Mouse (Mus musculus): Measurements from ENCODE around the gene Ndufb10. TPM values are rescaled to one million over a fixed set of nuclear protein-coding genes. Genes with fewer than 3 reads are reported as not detected.

Ndufb10 gene
- polyA plus RNA-seq, 1 experiment: 91.1 TPM

- Histone ChIP-seq H3K27ac (ENCODE audit: insufficient read depth, low read length) (no peak overlapping the region), H3K4me1 (ENCODE audit: control insufficient read depth, insufficient read depth, insufficient read length) (peaks cover 17% of the 10 kb centered on the region), H3K27me3 (ENCODE audit: control insufficient read depth, insufficient read depth, low read length) (peaks cover 16% of the 10 kb centered on the region), H3K4me3 (ENCODE audit: extremely low read depth, insufficient read depth, insufficient read length) (peak overlapping the region; percentile 65), H3K36me3 (ENCODE audit: control insufficient read depth, insufficient read depth, low read length) (no peaks in the 10 kb centered on the region)
- under 1% methylated on average over 25 of the region's 25 CpGs for WGBS
- TF ChIP-seq POLR2A (IDR thresholded peaks at IDR 0.05; ENCODE audit: low read depth, low read length) (no peak), CTCF (IDR thresholded peaks at IDR 0.05; ENCODE audit: extremely low read depth, insufficient read depth, insufficient read length, insufficient replicate concordance) (no peak)
- peak in 1 of 2 experiments; percentile 42 for DNase-seq (ENCODE audit: low read depth in 1 of 2, low spot score in 2 of 2)
Observed at GRCm38 (mm10) chr17:24687146-24687595, 37.1 kb downstream of the Ndufb10 start.

DNA sequence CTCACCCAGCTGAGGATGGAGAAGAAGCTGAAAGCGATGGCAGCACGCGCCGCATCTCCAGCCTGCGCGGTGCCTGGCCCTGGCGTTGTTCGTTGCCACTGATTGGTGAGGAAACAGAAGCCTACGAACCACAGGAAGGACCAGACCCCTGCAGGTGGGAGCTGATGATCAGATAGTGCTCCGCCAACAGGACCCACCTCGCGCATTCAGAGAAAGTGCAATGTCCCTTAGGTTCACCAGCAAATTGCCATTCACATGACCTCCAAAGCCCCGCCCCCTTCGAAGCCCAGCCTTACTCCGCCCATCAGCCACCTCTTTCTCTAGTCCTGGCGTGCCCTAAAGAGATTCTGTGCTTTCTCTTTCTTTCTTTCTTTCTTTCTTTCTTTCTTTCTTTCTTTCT lies 37.8 kb downstream of the Ndufb10 start:
- Histone ChIP-seq H3K4me1 (ENCODE audit: control insufficient read depth, insufficient read depth, insufficient read length) (peaks cover 17% of the 10 kb centered on the region), H3K36me3 (ENCODE audit: control insufficient read depth, insufficient read depth, low read length) (peaks cover under 1% of the 10 kb centered on the region; the same call in 1 of the 2 replicates), H3K4me3 (ENCODE audit: extremely low read depth, insufficient read depth, insufficient read length) (0 out of 2 replicates have a peak overlapping the region, but pooled peaks have one; percentile 14), H3K27ac (ENCODE audit: insufficient read depth, low read length) (no peak overlapping the region), H3K27me3 (ENCODE audit: control insufficient read depth, insufficient read depth, low read length) (peaks cover 16% of the 10 kb centered on the region)
- 49% methylated on average over 16 of the region's 16 CpGs for whole genome bisulfite sequencing
- peak in 1 of 2 experiments; percentile 50 for DNase-seq (ENCODE audit: low read depth in 1 of 2, low spot score in 2 of 2)
- TF ChIP-seq POLR2A (IDR thresholded peaks at IDR 0.05; ENCODE audit: low read depth, low read length) (no peak), CTCF (IDR thresholded peaks at IDR 0.05; ENCODE audit: extremely low read depth, insufficient read depth, insufficient read length, insufficient replicate concordance) (no peak)

- H3K27ac ChIP-seq (ENCODE audit: insufficient read depth, low read length): no peak overlapping the region
- TF ChIP-seq CTCF (IDR thresholded peaks at IDR 0.05; ENCODE audit: extremely low read depth, insufficient read depth, insufficient read length, insufficient replicate concordance) (no peak), POLR2A (IDR thresholded peaks at IDR 0.05; ENCODE audit: low read depth, low read length) (no peak)
- DNase-seq (ENCODE audit: low read depth in 1 of 2, low spot score in 2 of 2): no peak
- H3K4me3 ChIP-seq (ENCODE audit: extremely low read depth, insufficient read depth, insufficient read length): no peak overlapping the region
- 94% methylated on average over 24 of the region's 24 CpGs for WGBS
- no peaks in the 10 kb centered on the region for H3K27me3 ChIP-seq (ENCODE audit: control insufficient read depth, insufficient read depth, low read length)
- H3K4me1 ChIP-seq (ENCODE audit: control insufficient read depth, insufficient read depth, insufficient read length): no peaks in the 10 kb centered on the region
- peaks cover 37% of the 10 kb centered on the region for H3K36me3 ChIP-seq (ENCODE audit: control insufficient read depth, insufficient read depth, low read length)
Observed at GRCm38 (mm10) chr17:24677500-24678080, 46.7 kb downstream of the Ndufb10 start.

DNA sequence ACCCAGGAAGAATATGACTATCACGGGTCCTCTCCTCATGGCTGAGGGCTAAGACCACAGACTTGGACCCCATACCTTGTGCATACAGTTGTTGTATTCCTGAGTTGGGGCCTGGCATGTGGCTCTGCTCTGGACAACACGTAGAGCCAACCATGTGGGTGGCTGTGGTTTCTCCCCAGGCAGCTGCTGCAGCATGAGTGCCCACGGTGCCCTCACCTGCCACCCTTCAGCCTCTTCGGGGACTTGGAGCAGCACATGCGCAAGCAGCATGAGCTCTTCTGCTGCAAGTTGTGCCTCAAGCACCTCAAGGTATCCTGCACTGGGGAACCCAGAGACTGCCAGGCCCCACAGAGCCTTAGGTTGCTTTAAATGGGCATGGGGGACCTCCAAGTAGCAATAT lies 47.4 kb downstream of the Ndufb10 start:
- Histone ChIP-seq H3K36me3 (ENCODE audit: control insufficient read depth, insufficient read depth, low read length) (peaks cover 37% of the 10 kb centered on the region), H3K27ac (ENCODE audit: insufficient read depth, low read length) (no peak overlapping the region), H3K27me3 (ENCODE audit: control insufficient read depth, insufficient read depth, low read length) (no peaks in the 10 kb centered on the region), H3K4me1 (ENCODE audit: control insufficient read depth, insufficient read depth, insufficient read length) (peaks cover 3% of the 10 kb centered on the region; the same call in 1 of the 2 replicates), H3K4me3 (ENCODE audit: extremely low read depth, insufficient read depth, insufficient read length) (no peak overlapping the region)
- no peak for DNase-seq (ENCODE audit: low read depth in 1 of 2, low spot score in 2 of 2)
- WGBS: 82% methylated on average over 5 of the region's 5 CpGs
- TF ChIP-seq CTCF (IDR thresholded peaks at IDR 0.05; ENCODE audit: extremely low read depth, insufficient read depth, insufficient read length, insufficient replicate concordance): no peak
- TF ChIP-seq POLR2A (IDR thresholded peaks at IDR 0.05; ENCODE audit: low read depth, low read length): no peak

GRCm38 (mm10) chr17:24676187-24676586 lies 48.1 kb downstream of the Ndufb10 start:
- TF ChIP-seq CTCF (IDR thresholded peaks at IDR 0.05; ENCODE audit: extremely low read depth, insufficient read depth, insufficient read length, insufficient replicate concordance) (peak; percentile 67; the same call in 1 of the 2 replicates), POLR2A (IDR thresholded peaks at IDR 0.05; ENCODE audit: low read depth, low read length) (no peak)
- Histone ChIP-seq H3K27ac (ENCODE audit: insufficient read depth, low read length) (no peak overlapping the region), H3K4me1 (ENCODE audit: control insufficient read depth, insufficient read depth, insufficient read length) (peaks cover 5% of the 10 kb centered on the region; the same call in 1 of the 2 replicates), H3K4me3 (ENCODE audit: extremely low read depth, insufficient read depth, insufficient read length) (no peak overlapping the region), H3K27me3 (ENCODE audit: control insufficient read depth, insufficient read depth, low read length) (no peaks in the 10 kb centered on the region), H3K36me3 (ENCODE audit: control insufficient read depth, insufficient read depth, low read length) (peaks cover 33% of the 10 kb centered on the region)
- peak; percentile 56 to 66 for DNase-seq (ENCODE audit: low read depth in 1 of 2, low spot score in 2 of 2)
- WGBS: 70% methylated on average over 2 of the region's 2 CpGs

DNA sequence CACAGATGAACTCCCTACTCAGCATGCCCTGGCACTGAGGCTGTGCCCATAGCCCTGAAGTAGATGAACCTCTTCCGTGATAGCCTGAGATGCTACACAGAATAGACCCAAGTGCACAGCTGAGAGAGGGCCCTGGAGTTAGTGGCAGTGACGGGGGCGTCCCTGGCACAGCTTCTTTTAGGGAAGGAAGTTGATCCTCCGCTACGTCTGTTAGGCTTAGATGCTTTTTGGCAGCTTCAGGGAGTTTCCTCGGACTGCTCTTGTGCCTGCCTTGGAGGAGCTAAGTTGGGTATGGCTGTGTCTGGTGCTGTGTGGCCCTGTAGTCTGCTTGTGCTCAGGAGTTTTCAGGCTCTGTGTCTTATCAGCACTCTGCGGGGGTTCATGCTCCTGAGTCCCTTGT lies 50.0 kb downstream of the Ndufb10 start:
- no peak for DNase-seq (ENCODE audit: low read depth in 1 of 2, low spot score in 2 of 2)
- no peak for TF ChIP-seq CTCF (IDR thresholded peaks at IDR 0.05; ENCODE audit: extremely low read depth, insufficient read depth, insufficient read length, insufficient replicate concordance)
- WGBS: 52% methylated on average over 7 of the region's 7 CpGs
- peaks cover 16% of the 10 kb centered on the region for H3K36me3 ChIP-seq (ENCODE audit: control insufficient read depth, insufficient read depth, low read length)
- no peak overlapping the region for H3K27ac ChIP-seq (ENCODE audit: insufficient read depth, low read length)
- peaks cover 12% of the 10 kb centered on the region; the same call in 1 of the 2 replicates for H3K4me1 ChIP-seq (ENCODE audit: control insufficient read depth, insufficient read depth, insufficient read length)
- no peak overlapping the region for H3K4me3 ChIP-seq (ENCODE audit: extremely low read depth, insufficient read depth, insufficient read length)
- no peaks in the 10 kb centered on the region for H3K27me3 ChIP-seq (ENCODE audit: control insufficient read depth, insufficient read depth, low read length)

GRCm38 (mm10) chr17:24672141-24672540 lies 52.1 kb downstream of the Ndufb10 start:
- no peaks in the 10 kb centered on the region for H3K27me3 ChIP-seq (ENCODE audit: control insufficient read depth, insufficient read depth, low read length)
- H3K4me1 ChIP-seq (ENCODE audit: control insufficient read depth, insufficient read depth, insufficient read length): peaks cover 12% of the 10 kb centered on the region; the same call in 1 of the 2 replicates
- no peak overlapping the region for H3K27ac ChIP-seq (ENCODE audit: insufficient read depth, low read length)
- H3K4me3 ChIP-seq (ENCODE audit: extremely low read depth, insufficient read depth, insufficient read length): no peak overlapping the region
- peaks cover 3% of the 10 kb centered on the region for H3K36me3 ChIP-seq (ENCODE audit: control insufficient read depth, insufficient read depth, low read length)
- TF ChIP-seq POLR2A (IDR thresholded peaks at IDR 0.05; ENCODE audit: low read depth, low read length) (no peak), CTCF (IDR thresholded peaks at IDR 0.05; ENCODE audit: extremely low read depth, insufficient read depth, insufficient read length, insufficient replicate concordance) (no peak)
- WGBS: 41% methylated on average over 5 of the region's 5 CpGs
- DNase-seq (ENCODE audit: low read depth in 1 of 2, low spot score in 2 of 2): no peak

Other genes with a start within 250 kb of the Ndufb10 start
- 37.8 and 43.7 TPM in 2 replicates for gene Mlst8, start 245.4 kb downstream of the Ndufb10 start, polyA plus RNA-seq (2012; rRNA removed)
- gene Caskin1, start 235.9 kb downstream of the Ndufb10 start, polyA plus RNA-seq (2012; rRNA removed): 0.40 and 0.47 TPM in 2 replicates
- 182 and 213 TPM in 2 replicates for gene Traf7, start 196.5 kb downstream of the Ndufb10 start, polyA plus RNA-seq (2012; rRNA removed)
- gene Rab26, start 190.3 kb downstream of the Ndufb10 start, polyA plus RNA-seq (2012; rRNA removed): 2.2 and 2.5 TPM in 2 replicates
- 70.8 and 73.9 TPM in 2 replicates for gene Pkd1, start 174.6 kb downstream of the Ndufb10 start, polyA plus RNA-seq (2012; rRNA removed)
- gene Tsc2, start 91.8 kb downstream of the Ndufb10 start, polyA plus RNA-seq (2012; rRNA removed): 86.1 and 90.2 TPM in 2 replicates
- 7.1 and 8.1 TPM in 2 replicates for gene Nthl1, start 91.8 kb downstream of the Ndufb10 start, polyA plus RNA-seq (2012; rRNA removed)
- gene Slc9a3r2, start 74.2 kb downstream of the Ndufb10 start, polyA plus RNA-seq (2012; rRNA removed): 62.2 and 66.7 TPM in 2 replicates
- 0.71 and 1.7 TPM in 2 replicates for gene Npw, start 66.0 kb downstream of the Ndufb10 start, polyA plus RNA-seq (2012; rRNA removed)
- 59.7 and 77.0 TPM in 2 replicates for gene Zfp598, start 54.8 kb downstream of the Ndufb10 start, polyA plus RNA-seq (2012; rRNA removed)
- gene Syngr3, start 34.5 kb downstream of the Ndufb10 start, polyA plus RNA-seq (2012; rRNA removed): 0.20 and 0.23 TPM in 2 replicates
- gene Gfer, start 28.3 kb downstream of the Ndufb10 start, polyA plus RNA-seq (2012; rRNA removed): 13.8 and 26.7 TPM in 2 replicates
- gene Noxo1, start 28.2 kb downstream of the Ndufb10 start, polyA plus RNA-seq (2012; rRNA removed): 6.8 and 7.5 TPM in 2 replicates
- 52.5 and 59.8 TPM in 2 replicates for gene Tbl3, start 16.8 kb downstream of the Ndufb10 start, polyA plus RNA-seq (2012; rRNA removed)
- 0.41 and 0.86 TPM in 2 replicates for gene Rnf151, start 6.4 kb downstream of the Ndufb10 start, polyA plus RNA-seq (2012; rRNA removed)
- 2,560 and 3,342 TPM in 2 replicates for gene Rps2, start 6.4 kb downstream of the Ndufb10 start, polyA plus RNA-seq (2012; rRNA removed)
- not detected in 2 replicates for gene Rpl3l, start 3.3 kb upstream of the Ndufb10 start, polyA plus RNA-seq (2012; rRNA removed)
- 56.7 and 66.9 TPM in 2 replicates for gene Msrb1, start 12.2 kb upstream of the Ndufb10 start, polyA plus RNA-seq (2012; rRNA removed)
- 0.42 and 0.45 TPM in 2 replicates for gene Hs3st6, start 28.5 kb upstream of the Ndufb10 start, polyA plus RNA-seq (2012; rRNA removed)
- not detected in 2 replicates for gene Meiob, start 79.8 kb upstream of the Ndufb10 start, polyA plus RNA-seq (2012; rRNA removed)
- gene Hagh, start 115.7 kb upstream of the Ndufb10 start, polyA plus RNA-seq (2012; rRNA removed): 142 and 147 TPM in 2 replicates
- 7.7 and 8.7 TPM in 2 replicates for gene Fahd1, start 125.9 kb upstream of the Ndufb10 start, polyA plus RNA-seq (2012; rRNA removed)
- gene Igfals, start 141.5 kb upstream of the Ndufb10 start, polyA plus RNA-seq (2012; rRNA removed): 1.1 and 1.9 TPM in 2 replicates
- gene Nubp2, start 161.9 kb upstream of the Ndufb10 start, polyA plus RNA-seq (2012; rRNA removed): 43.5 and 47.2 TPM in 2 replicates
- 76.9 and 112 TPM in 2 replicates for gene Spsb3, start 162.2 kb upstream of the Ndufb10 start, polyA plus RNA-seq (2012; rRNA removed)
- gene Eme2, start 170.6 kb upstream of the Ndufb10 start, polyA plus RNA-seq (2012; rRNA removed): 35.2 and 45.9 TPM in 2 replicates
- gene Mrps34, start 170.6 kb upstream of the Ndufb10 start, polyA plus RNA-seq (2012; rRNA removed): 68.9 and 106 TPM in 2 replicates
- 45.3 and 54.4 TPM in 2 replicates for gene Nme3, start 172.0 kb upstream of the Ndufb10 start, polyA plus RNA-seq (2012; rRNA removed)
- gene Mapk8ip3, start 212.5 kb upstream of the Ndufb10 start, polyA plus RNA-seq (2012; rRNA removed): 127 and 135 TPM in 2 replicates
- 8.6 and 10.5 TPM in 2 replicates for gene Jpt2, start 236.2 kb upstream of the Ndufb10 start, polyA plus RNA-seq (2012; rRNA removed)